Mouse (Mus musculus) cerebellum, adult 11 months (tissue): ENCODE results near the gene Fgfrl1.
A peak's percentile ranks its signal among the peaks of the same experiment; 100 is the strongest.

ENCODE experiments used
- DNase-seq: peaks from one replicate; pipeline ENCODE4 v3.0.0; 2022

The Fgfrl1 gene

GRCm38 (mm10) chr5:108692271-108692670 lies at the start of gene Fgfrl1:
Fgfrl1 (plus strand) TSS chr5:108692382.
- DNase-seq, result no peak

GRCm38 (mm10) chr5:108643674-108644073 lies 48.5 kb upstream of the Fgfrl1 start:
- DNase-seq, result no peak

DNA sequence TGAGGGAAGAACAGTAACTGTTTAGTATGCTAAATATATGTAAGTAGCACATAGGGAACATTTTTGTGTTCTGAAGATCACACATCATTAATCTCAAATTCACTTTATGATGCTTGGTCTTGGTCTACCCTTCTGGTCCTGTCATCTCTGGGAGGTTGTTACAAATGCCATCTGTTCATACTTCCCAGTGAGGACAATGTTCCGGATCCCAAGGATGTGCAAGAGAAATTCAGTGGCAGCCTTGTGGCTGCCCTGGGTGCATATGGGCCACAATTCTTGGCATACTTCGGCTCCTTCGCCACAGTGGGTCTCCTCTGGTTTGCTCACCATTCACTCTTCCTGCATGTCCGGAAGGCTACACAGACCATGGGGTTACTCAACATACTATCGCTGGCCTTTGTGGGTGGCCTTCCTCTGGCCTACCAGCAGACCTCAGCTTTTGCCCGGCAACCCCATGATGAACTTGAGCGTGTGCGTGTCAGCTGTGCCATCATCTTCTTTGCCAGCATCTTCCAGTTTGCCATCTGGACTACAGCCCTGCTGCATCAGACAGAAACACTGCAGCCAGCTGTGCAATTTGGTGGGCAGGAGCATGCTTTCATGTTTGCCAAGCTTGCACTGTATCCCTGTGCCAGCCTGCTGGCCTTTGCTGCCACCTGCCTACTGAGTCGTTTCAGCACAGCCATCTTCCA lies 46.4 kb upstream of the Fgfrl1 start:
- peak; percentile 48 for DNase-seq

DNA sequence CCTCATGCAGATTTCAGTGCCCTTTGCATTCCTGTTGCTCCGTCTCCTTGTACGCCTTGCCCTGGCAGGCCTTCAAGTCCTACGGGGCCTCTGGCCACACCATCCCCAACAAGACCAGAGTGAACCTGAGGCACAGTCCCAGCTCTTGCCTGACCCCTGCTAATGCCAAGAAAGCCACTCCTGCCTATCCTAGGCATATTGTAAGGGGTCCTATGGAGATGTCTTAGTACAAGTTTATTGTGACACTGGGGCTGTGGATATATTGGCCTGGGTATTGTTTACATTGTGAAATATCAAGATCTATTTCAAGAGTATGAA lies 45.9 kb upstream of the Fgfrl1 start:
- no peak for DNase-seq

GRCm38 (mm10) chr5:108647311-108647710 lies 44.9 kb upstream of the Fgfrl1 start:
- no peak for DNase-seq

GRCm38 (mm10) chr5:108647820-108648465 lies 44.2 kb upstream of the Fgfrl1 start:
- DNase-seq, result no peak

GRCm38 (mm10) chr5:108648937-108649576 lies 43.1 kb upstream of the Fgfrl1 start:
- DNase-seq, result no peak

DNA sequence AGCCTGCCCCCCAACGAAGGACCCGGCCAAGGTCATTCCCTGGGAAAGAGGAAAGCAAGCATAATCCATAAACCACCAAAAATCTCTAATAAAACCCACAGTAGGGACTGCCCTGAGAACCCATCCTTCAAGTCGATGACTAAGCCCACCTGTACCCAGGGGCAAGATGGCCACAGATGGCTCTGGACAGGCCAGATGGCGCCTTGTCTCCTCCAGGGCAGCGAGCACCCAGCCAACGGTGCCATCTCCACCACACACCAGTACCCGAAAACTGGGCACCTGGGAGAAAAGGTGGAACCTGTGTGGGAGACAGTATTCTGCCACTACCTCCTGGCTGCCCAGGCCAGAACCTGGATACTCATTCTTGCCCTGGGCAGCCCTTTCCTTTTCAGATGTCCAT lies 41.8 kb upstream of the Fgfrl1 start:
- DNase-seq, result no peak

GRCm38 (mm10) chr5:108651136-108651720 lies 41.0 kb upstream of the Fgfrl1 start:
- no peak for DNase-seq

GRCm38 (mm10) chr5:108651823-108652222 lies 40.4 kb upstream of the Fgfrl1 start:
- peak; percentile 73 for DNase-seq

DNA sequence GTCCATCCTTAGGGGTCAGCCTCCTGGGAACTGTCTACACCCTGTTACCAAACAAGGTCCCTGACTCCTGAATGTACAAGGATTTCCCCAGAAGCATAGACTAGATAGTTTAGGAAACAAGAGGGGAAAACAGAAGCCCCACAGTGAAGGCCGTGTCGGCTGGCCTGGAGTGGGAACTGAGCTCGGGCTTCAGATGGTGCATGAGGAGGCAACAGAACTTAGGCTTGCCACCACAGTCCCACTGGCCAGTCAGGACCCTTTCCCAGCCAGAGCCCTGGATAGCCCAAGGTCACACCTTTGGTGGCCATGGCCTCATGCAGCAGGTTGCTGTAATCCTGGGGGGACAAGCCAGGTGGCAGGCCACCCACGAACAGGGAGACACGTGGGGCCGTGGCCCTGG lies 38.8 kb upstream of the Fgfrl1 start:
- DNase-seq, result no peak

GRCm38 (mm10) chr5:108654444-108654990 lies 37.7 kb upstream of the Fgfrl1 start:
- DNase-seq, result no peak

DNA sequence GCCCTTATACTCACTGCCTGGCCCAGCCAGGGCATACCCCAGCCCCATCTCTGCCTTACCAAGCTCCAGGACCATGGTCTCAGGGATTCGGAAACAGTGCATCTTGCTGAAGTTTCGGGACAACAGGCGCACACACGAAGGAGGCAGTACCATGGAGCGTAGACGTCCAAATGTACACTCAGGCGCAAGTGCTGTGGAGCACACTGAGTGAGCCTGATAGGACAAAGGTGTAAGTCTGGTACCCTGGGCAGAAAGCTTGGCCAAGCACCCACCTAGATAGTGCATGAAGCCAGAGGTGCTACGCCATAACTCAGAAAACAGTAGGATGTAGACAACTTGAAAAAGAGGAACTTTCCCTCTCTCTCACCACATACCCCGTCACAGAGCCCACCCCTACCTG lies 36.8 kb upstream of the Fgfrl1 start:
- no peak for DNase-seq

GRCm38 (mm10) chr5:108655891-108656650 lies 36.1 kb upstream of the Fgfrl1 start:
- no peak for DNase-seq

DNA sequence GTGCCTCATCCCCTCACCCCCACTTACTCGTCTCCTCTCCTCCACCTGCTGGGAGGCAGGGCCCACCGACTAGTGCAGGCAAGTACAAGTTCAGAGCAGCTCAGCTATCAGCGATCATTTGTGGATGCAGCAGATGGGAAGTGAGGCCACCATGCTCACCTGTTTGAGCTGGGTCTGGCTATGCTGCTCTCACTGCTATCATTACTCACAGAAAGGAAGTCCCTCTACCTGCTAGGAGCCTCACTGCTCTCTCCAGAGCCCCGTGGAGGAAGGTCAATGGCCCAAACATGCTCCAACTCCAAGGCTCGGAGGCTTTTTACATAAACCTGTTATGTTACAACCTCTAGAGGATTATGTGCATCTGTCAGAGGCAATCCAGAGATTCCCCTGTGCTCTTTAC lies 34.8 kb upstream of the Fgfrl1 start:
- DNase-seq, result no peak

GRCm38 (mm10) chr5:108658611-108659010 lies 33.6 kb upstream of the Fgfrl1 start:
- no peak for DNase-seq

- no peak for DNase-seq
These were observed 32.2 kb upstream of the Fgfrl1 start, which contains the start of gene Idua for GRCm38 (mm10) chr5:108659698-108660631. Idua (plus strand) TSS chr5:108660331.

DNA sequence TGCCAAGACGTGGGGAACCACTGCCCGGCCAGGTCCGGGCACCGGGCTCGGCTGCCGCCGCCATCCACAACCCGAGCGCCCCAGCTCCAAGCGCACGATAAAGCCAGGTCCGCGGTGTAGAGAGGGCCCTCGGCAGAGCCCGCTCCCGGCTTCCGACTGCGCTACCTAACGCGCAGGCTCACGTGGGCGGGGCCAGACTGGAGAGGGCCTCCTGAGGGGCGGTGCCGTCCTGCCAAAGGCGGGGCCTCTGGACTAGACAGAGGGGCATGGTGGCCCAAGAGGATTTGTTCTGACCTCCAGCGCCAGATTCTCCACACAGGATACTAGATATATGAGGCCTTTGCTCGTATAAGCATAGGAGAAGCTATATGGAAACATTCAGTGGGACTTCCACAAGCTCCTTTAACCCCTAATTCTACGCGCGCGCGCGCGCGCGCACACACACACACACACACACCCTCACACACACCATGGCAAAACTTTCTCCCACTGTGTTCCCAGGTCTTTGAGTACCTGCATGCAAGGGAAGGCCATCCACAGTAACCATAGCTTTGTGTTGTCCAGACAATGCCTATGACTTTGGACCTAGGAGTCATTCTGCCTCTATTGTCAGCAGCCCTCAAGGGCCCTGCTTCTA lies 31.4 kb upstream of the Fgfrl1 start:
- DNase-seq, result peak; percentile 91

GRCm38 (mm10) chr5:108662772-108663171 lies 29.4 kb upstream of the Fgfrl1 start:
- DNase-seq, result no peak

GRCm38 (mm10) chr5:108665066-108665465 lies 27.1 kb upstream of the Fgfrl1 start:
- no peak for DNase-seq

DNA sequence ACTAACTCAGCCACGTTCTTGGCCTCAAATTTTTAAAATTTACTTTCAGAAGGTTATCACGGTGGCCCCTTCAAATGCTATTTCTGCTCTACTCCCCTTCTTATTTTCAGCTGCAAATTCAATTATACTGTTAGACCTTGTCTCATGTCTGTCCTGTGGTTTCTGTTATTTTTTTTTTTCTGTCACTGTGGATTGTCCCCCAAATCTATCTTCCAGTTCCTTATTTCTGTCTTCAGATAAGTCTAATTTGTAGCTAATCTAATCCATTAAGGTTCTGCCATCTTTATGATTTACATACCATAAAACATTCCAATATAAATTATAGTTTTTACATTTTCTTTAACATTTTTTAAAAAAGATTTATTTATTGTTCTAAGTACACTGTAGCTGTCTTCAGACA lies 24.8 kb upstream of the Fgfrl1 start:
- DNase-seq, result no peak
